Mouse (Mus musculus) embryonic fibroblast, embryonic 13.5 days (primary cell): Measurements from ENCODE around the gene Zbtb11.

Experiments
- CTCF ChIP-seq: IDR thresholded peaks from 2 replicates; pipeline ENCODE4 v1.5.1; 2011; ENCODE audit warnings: mild to moderate bottlenecking, control low read depth, low read length, moderate library complexity, borderline replicate concordance; ENCODE audit not compliant: insufficient read depth
- POLR2A ChIP-seq: IDR thresholded peaks from 2 replicates; pipeline ENCODE4 v1.6.1; 2011; ENCODE audit warnings: low read depth, mild to moderate bottlenecking, control low read depth, low read length, moderate library complexity

- TF ChIP-seq POLR2A (no peak), CTCF (no peak)
These were observed 26.4 kb upstream of the Zbtb11 start for GRCm38 (mm10) chr16:55947266-55947665.
